Mouse (Mus musculus) CD8-positive naive resting alpha-beta T cell, adult 57 days (primary cell): ENCODE measurements around the gene Pdzd9. TPM values are rescaled to one million over a fixed set of nuclear protein-coding genes. Genes with fewer than 3 reads are reported as not detected.

Experiments used
- total RNA-seq: library from RNA; stranded (reverse); gene quantifications from one replicate; pipeline ENCODE4 v1.2.4, GENCODE M21; 2023

The Pdzd9 gene
- not detected for total RNA-seq

GRCm38 (mm10) chr7:120670153-120670875 is at the start of gene Pdzd9:
Gene Pdzd9, minus strand, starts transcription at chr7:120670343.

GRCm38 (mm10) chr7:120677001-120677643 is 7.0 kb upstream of the Pdzd9 start, which contains the start of gene Mosmo:
Gene Mosmo, plus strand, starts transcription at chr7:120677618.

GRCm38 (mm10) chr7:120634711-120635361 is 35.3 kb downstream of the Pdzd9 start, which contains the start of gene Uqcrc2:
Gene Uqcrc2, plus strand, starts transcription at chr7:120635176.

Other genes with a start within 250 kb of the Pdzd9 start
- gene Uqcrc2, start 35.2 kb downstream of the Pdzd9 start, total RNA-seq, result 83.0 TPM
- 16.1 TPM for gene Mosmo, start 7.3 kb upstream of the Pdzd9 start, total RNA-seq
- gene Vwa3a, start 69.0 kb upstream of the Pdzd9 start, total RNA-seq, result not detected
- gene Gm5737, start 142.0 kb upstream of the Pdzd9 start, total RNA-seq, result not detected
- gene Eef2k, start 172.5 kb upstream of the Pdzd9 start, total RNA-seq, result 12.8 TPM
- gene Polr3e, start 247.4 kb upstream of the Pdzd9 start, total RNA-seq, result 32.3 TPM